Mouse (Mus musculus): ENCODE results near the gene Klc4.

Klc4 gene

DNA sequence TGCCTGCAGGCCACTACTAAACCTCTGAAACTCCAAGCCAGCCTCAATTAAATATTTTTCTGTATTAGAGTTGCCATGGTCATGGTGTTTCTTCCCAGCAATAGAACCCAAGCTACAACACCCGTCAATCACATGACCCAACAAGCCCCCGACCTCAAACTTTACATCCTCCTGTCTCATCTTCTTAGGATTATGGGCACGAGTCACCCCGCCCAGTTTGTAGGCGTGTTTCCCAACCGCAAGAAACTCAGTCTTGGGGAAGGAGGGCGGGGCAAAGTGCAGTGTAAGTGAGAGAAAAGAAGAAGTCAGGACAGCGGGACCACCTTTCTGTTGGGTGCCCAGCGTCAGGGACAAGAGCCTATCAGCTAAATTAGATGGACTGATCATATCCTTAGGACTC lies 57.6 kb downstream of the Klc4 start:
- no peak for DNase-seq

DNA sequence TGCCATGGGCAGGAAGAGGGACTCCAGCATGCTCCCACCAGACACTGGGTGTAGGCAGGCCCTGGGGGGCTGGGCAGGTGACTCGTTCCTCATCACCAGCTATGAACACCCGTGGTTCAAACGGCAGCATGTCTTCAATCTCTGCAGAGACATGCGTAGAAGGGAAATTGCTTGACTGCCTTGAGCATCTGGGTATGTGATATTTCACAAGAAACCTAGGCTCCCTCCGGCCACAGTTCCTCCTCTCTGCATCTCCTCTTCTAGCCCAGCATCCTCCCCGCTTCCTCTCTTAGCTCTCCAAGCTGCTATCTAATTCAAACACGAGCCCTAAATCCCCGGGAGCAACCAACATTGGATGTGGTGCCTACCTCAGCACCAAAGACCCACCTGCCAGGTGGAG lies 59.5 kb downstream of the Klc4 start:
- no peak for DNase-seq
